Mouse (Mus musculus): ENCODE results near the gene Fastk. TPM values are rescaled to one million over a fixed set of nuclear protein-coding genes. Genes with fewer than 3 reads are reported as not detected.

Gene Fastk
- polyA plus RNA-seq, 1 experiment: 230 TPM

GRCm38 (mm10) chr5:24423129-24424003, 21.7 kb downstream of the Fastk start, which contains the start of the genes Cdk5 and Slc4a2:
TSS of gene Cdk5 (minus strand) at chr5:24423530.
TSS of gene Slc4a2 (plus strand) at chr5:24423837.
- no peaks in the 10 kb centered on the region for H3K27me3 ChIP-seq (ENCODE audit: control insufficient read depth, insufficient read depth, low read length)
- TF ChIP-seq POLR2A (IDR thresholded peaks at IDR 0.05; ENCODE audit: low read depth, low read length): peak; percentile 89
- 0 out of 2 replicates have a peak, but pooled peaks have one; percentile 22 for TF ChIP-seq CTCF (IDR thresholded peaks at IDR 0.05; ENCODE audit: extremely low read depth, insufficient read length, insufficient replicate concordance, low read depth, low read length)
- WGBS: under 1% methylated on average over 46 of the region's 46 CpGs
- peaks cover 5% of the 10 kb centered on the region; the same call in 1 of the 2 replicates for H3K36me3 ChIP-seq (ENCODE audit: control insufficient read depth, insufficient read depth, low read length)
- peak within 1 kb of the TSS; percentile 97 for H3K27ac ChIP-seq (ENCODE audit: insufficient read depth, low read depth, low read length)
- H3K4me1 ChIP-seq (ENCODE audit: control insufficient read depth, insufficient read depth, insufficient read length, low read length): peaks cover 26% of the 10 kb centered on the region
- H3K4me3 ChIP-seq (ENCODE audit: low read depth, low read length): peak within 1 kb of the TSS; percentile 73

GRCm38 (mm10) chr5:24420381-24420780, 24.7 kb downstream of the Fastk start:
- Histone ChIP-seq H3K27ac (ENCODE audit: insufficient read depth, low read depth, low read length) (no peak overlapping the region), H3K27me3 (ENCODE audit: control insufficient read depth, insufficient read depth, low read length) (no peaks in the 10 kb centered on the region), H3K4me1 (ENCODE audit: control insufficient read depth, insufficient read depth, insufficient read length, low read length) (peaks cover 7% of the 10 kb centered on the region; the same call in 1 of the 2 replicates), H3K4me3 (ENCODE audit: low read depth, low read length) (no peak overlapping the region), H3K36me3 (ENCODE audit: control insufficient read depth, insufficient read depth, low read length) (peaks cover 5% of the 10 kb centered on the region; the same call in 1 of the 2 replicates)
- 94% methylated on average over 9 of the region's 9 CpGs for WGBS
- TF ChIP-seq CTCF (IDR thresholded peaks at IDR 0.05; ENCODE audit: extremely low read depth, insufficient read length, insufficient replicate concordance, low read depth, low read length) (no peak), POLR2A (IDR thresholded peaks at IDR 0.05; ENCODE audit: low read depth, low read length) (no peak)

DNA sequence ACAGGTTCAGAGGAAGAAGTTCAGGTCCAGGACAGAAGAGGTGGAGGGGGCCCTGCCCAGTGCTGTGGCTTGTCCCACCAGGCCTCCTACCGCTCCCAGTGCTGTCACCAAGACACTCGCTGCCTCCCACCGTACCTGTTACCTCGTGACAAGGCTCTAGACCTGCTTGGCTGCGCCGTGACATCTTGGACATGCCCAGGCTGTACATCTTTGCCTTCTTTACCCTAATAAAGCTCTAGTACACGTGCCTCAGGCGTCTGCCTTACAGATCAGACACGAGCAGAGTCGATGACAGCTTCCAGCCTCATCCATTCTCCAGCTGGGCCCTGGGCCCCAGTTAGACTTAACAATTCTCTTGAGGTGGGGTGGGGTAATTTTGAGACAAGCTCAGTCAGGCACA, 27.5 kb downstream of the Fastk start:
- Histone ChIP-seq H3K4me3 (ENCODE audit: low read depth, low read length) (no peak overlapping the region), H3K4me1 (ENCODE audit: control insufficient read depth, insufficient read depth, insufficient read length, low read length) (peaks cover 16% of the 10 kb centered on the region), H3K27ac (ENCODE audit: insufficient read depth, low read depth, low read length) (no peak overlapping the region), H3K27me3 (ENCODE audit: control insufficient read depth, insufficient read depth, low read length) (no peaks in the 10 kb centered on the region), H3K36me3 (ENCODE audit: control insufficient read depth, insufficient read depth, low read length) (peaks cover 5% of the 10 kb centered on the region; the same call in 1 of the 2 replicates)
- 92% methylated on average over 10 of the region's 10 CpGs for WGBS
- TF ChIP-seq POLR2A (IDR thresholded peaks at IDR 0.05; ENCODE audit: low read depth, low read length): no peak
- no peak for TF ChIP-seq CTCF (IDR thresholded peaks at IDR 0.05; ENCODE audit: extremely low read depth, insufficient read length, insufficient replicate concordance, low read depth, low read length)

- Histone ChIP-seq H3K4me1 (ENCODE audit: control insufficient read depth, insufficient read depth, insufficient read length, low read length) (peaks cover 16% of the 10 kb centered on the region), H3K27me3 (ENCODE audit: control insufficient read depth, insufficient read depth, low read length) (no peaks in the 10 kb centered on the region), H3K27ac (ENCODE audit: insufficient read depth, low read depth, low read length) (no peak overlapping the region), H3K4me3 (ENCODE audit: low read depth, low read length) (no peak overlapping the region), H3K36me3 (ENCODE audit: control insufficient read depth, insufficient read depth, low read length) (peaks cover 5% of the 10 kb centered on the region; the same call in 1 of the 2 replicates)
- WGBS: 6% methylated on average over 21 of the region's 21 CpGs
- TF ChIP-seq CTCF (IDR thresholded peaks at IDR 0.05; ENCODE audit: extremely low read depth, insufficient read length, insufficient replicate concordance, low read depth, low read length): peak; percentile 79; the same call in 1 of the 2 replicates
- no peak for TF ChIP-seq POLR2A (IDR thresholded peaks at IDR 0.05; ENCODE audit: low read depth, low read length)
Observed at GRCm38 (mm10) chr5:24416222-24416736, 28.8 kb downstream of the Fastk start.

DNA sequence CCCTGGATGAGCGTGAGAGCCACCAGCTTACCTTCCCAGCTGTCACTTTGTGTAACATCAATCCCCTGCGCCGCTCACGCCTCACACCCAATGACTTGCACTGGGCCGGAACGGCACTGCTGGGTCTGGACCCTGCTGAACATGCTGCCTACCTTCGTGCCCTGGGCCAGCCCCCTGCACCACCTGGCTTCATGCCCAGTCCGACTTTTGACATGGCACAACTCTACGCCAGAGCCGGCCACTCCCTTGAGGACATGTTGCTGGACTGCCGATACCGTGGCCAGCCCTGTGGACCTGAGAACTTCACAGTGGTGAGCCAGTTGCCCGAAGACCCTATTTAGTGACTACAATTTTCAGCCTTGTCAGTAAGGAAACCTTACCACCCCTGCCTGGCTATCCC, 31.1 kb downstream of the Fastk start:
- Histone ChIP-seq H3K27ac (ENCODE audit: insufficient read depth, low read depth, low read length) (no peak overlapping the region), H3K4me3 (ENCODE audit: low read depth, low read length) (no peak overlapping the region), H3K27me3 (ENCODE audit: control insufficient read depth, insufficient read depth, low read length) (no peaks in the 10 kb centered on the region), H3K4me1 (ENCODE audit: control insufficient read depth, insufficient read depth, insufficient read length, low read length) (peaks cover 16% of the 10 kb centered on the region), H3K36me3 (ENCODE audit: control insufficient read depth, insufficient read depth, low read length) (0 out of 2 replicates have a peak, but pooled peaks cover 6% of the 10 kb centered on the region)
- TF ChIP-seq CTCF (IDR thresholded peaks at IDR 0.05; ENCODE audit: extremely low read depth, insufficient read length, insufficient replicate concordance, low read depth, low read length) (no peak), POLR2A (IDR thresholded peaks at IDR 0.05; ENCODE audit: low read depth, low read length) (no peak)
- WGBS: 68% methylated on average over 13 of the region's 13 CpGs

GRCm38 (mm10) chr5:24413042-24413693, 31.9 kb downstream of the Fastk start, which contains the start of gene Asic3:
TSS of gene Asic3 (plus strand) at chr5:24413392.
- no peaks in the 10 kb centered on the region for H3K27me3 ChIP-seq (ENCODE audit: control insufficient read depth, insufficient read depth, low read length)
- WGBS: 26% methylated on average over 11 of the region's 11 CpGs
- TF ChIP-seq CTCF (IDR thresholded peaks at IDR 0.05; ENCODE audit: extremely low read depth, insufficient read length, insufficient replicate concordance, low read depth, low read length) (no peak), POLR2A (IDR thresholded peaks at IDR 0.05; ENCODE audit: low read depth, low read length) (no peak)

More at GRCm38 (mm10) chr5:24413042-24413693, 31.9 kb downstream of the Fastk start, which contains the start of gene Asic3:
- H3K4me1 ChIP-seq (ENCODE audit: control insufficient read depth, insufficient read depth, insufficient read length, low read length): peaks cover 16% of the 10 kb centered on the region
- H3K4me3 ChIP-seq (ENCODE audit: low read depth, low read length): peak within 1 kb of the TSS; percentile 16; the same call in 1 of the 2 replicates
- H3K27ac ChIP-seq (ENCODE audit: insufficient read depth, low read depth, low read length): no peak within 1 kb of the TSS
- H3K36me3 ChIP-seq (ENCODE audit: control insufficient read depth, insufficient read depth, low read length): peaks cover 9% of the 10 kb centered on the region

All from small intestine, adult 2 months (tissue).